Mouse (Mus musculus) heart, embryonic 14.5 days (tissue): ENCODE data around the gene Taar3. TPM values are rescaled to one million over a fixed set of nuclear protein-coding genes. Genes with fewer than 3 reads are reported as not detected.

Source experiments
- ATAC-seq: fragments of 200-750 bp; cut with Nextera tagmentation; 2 replicates; pipeline ENCODE4 v1.8.0; 2017; ENCODE audit warnings: low read depth, moderate TSS enrichment; ENCODE audit not compliant: insufficient number of reproducible peaks, insufficient read depth, low FRiP score
- H3K27ac ChIP-seq, 2 experiments: fragments of 200-500 bp in 1 of 2; fragments of 300-500 bp in 1 of 2; sonication (generic) in 1 of 2; replicated peaks in 1 of 2; 2 replicates each; pipeline ENCODE4 v1.5.1; 2012 to 2014; ENCODE audit warnings: low read depth in 2 of 2, low read length in 2 of 2, control low read depth in 1 of 2, mild to moderate bottlenecking in 1 of 2, mixed read lengths in 1 of 2; ENCODE audit not compliant: control insufficient read depth in 1 of 2, insufficient read depth in 1 of 2
- H3K27me3 ChIP-seq: fragments of 300-500 bp; sonication (generic); 2 replicates; pipeline ENCODE4 v1.6.1; 2014; ENCODE audit warnings: mild to moderate bottlenecking, low read length, control low read depth; ENCODE audit not compliant: control insufficient read depth, insufficient read depth
- H3K36me3 ChIP-seq: fragments of 300-500 bp; sonication (generic); 2 replicates; pipeline ENCODE4 v1.6.1; 2014; ENCODE audit warnings: mild to moderate bottlenecking, control low read depth, low read length, mixed read lengths; ENCODE audit not compliant: control insufficient read depth, insufficient read depth
- H3K4me1 ChIP-seq, 2 experiments: fragments of 200-500 bp in 1 of 2; fragments of 300-500 bp in 1 of 2; sonication (generic) in 1 of 2; 2 replicates each; pipeline ENCODE4 v1.6.1; 2012 to 2014; ENCODE audit warnings: low read length in 2 of 2, control low read depth in 1 of 2, mixed read lengths in 1 of 2; ENCODE audit not compliant: control insufficient read depth in 2 of 2, insufficient read depth in 2 of 2
- H3K4me2 ChIP-seq: fragments of 300-500 bp; sonication (generic); 2 replicates; pipeline ENCODE4 v1.6.1; 2014; ENCODE audit warnings: mild to moderate bottlenecking, low read length
- H3K4me3 ChIP-seq, 2 experiments: fragments of 200-500 bp in 1 of 2; fragments of 300-500 bp in 1 of 2; sonication (generic) in 1 of 2; 2 replicates each; pipeline ENCODE4 v1.5.1; 2012 to 2014; ENCODE audit warnings: low read length in 2 of 2, mild to moderate bottlenecking in 2 of 2, control low read depth in 1 of 2, low read depth in 1 of 2, moderate library complexity in 1 of 2; ENCODE audit not compliant: control insufficient read depth in 1 of 2, insufficient read depth in 1 of 2
- H3K9ac ChIP-seq: fragments of 300-500 bp; sonication (generic); 2 replicates; pipeline ENCODE4 v1.6.1; 2014; ENCODE audit warnings: mild to moderate bottlenecking, low read length
- H3K9me3 ChIP-seq: fragments of 300-500 bp; sonication (generic); 2 replicates; pipeline ENCODE4 v1.6.1; 2016; ENCODE audit warnings: low read length, control low read depth; ENCODE audit not compliant: control insufficient read depth
- WGBS: fragments of 180-500 bp; shearing (Covaris S2); extraction: QIAGEN DNeasy Blood & Tissue Kit; methylation state at CpG from one replicate; pipeline ENCODE4 v1.1.7; 2014; 5-methylcytosine and 5-hydroxymethylcytosine counted together
- polyA plus RNA-seq: library from polyadenylated mRNA; unstranded; fragments of >200 nt; fragmentation: Nextera tagmentation; extraction: Ambion mirVana; gene quantifications from 2 replicates; pipeline ENCODE4 v1.2.1, GENCODE M21; 2014

Taar3 gene
- polyA plus RNA-seq, 1 experiment from 2014 or later = not detected

- WGBS = 68% methylated on average over 5 of the region's 5 CpGs
- no peak overlapping the region for H3K27ac ChIP-seq
- H3K27me3 ChIP-seq = no peaks in the 10 kb centered on the region
- no peak for ATAC-seq
- no peaks in the 10 kb centered on the region for H3K4me1 ChIP-seq
- no peaks in the 10 kb centered on the region for H3K9me3 ChIP-seq
- no peak overlapping the region for H3K9ac ChIP-seq
- no peaks in the 10 kb centered on the region for H3K36me3 ChIP-seq
- no peak overlapping the region for H3K4me3 ChIP-seq
- H3K4me2 ChIP-seq = no peak overlapping the region
These were observed 6.9 kb upstream of the Taar3 start for GRCm38 (mm10) chr10:23942465-23942864.

- no peak overlapping the region for H3K4me3 ChIP-seq
- H3K4me1 ChIP-seq = peaks cover 2 to 5% of the 10 kb centered on the region in 2 experiments; a peak in 2 of 4 replicates
- 43% methylated on average over 7 of the region's 7 CpGs for WGBS
- no peak overlapping the region for H3K9ac ChIP-seq
- H3K9me3 ChIP-seq = no peaks in the 10 kb centered on the region
- H3K36me3 ChIP-seq = no peaks in the 10 kb centered on the region
- H3K27me3 ChIP-seq = no peaks in the 10 kb centered on the region
- 0 out of 2 replicates have a peak, but pooled peaks have one; percentile 54 for ATAC-seq
- H3K4me2 ChIP-seq = peak overlapping the region; percentile 17; the same call in 1 of the 2 replicates
- no peak overlapping the region for H3K27ac ChIP-seq
These were observed 1.3 kb upstream of the Taar3 start for GRCm38 (mm10) chr10:23948026-23948425.

- ATAC-seq = no peak
- H3K4me1 ChIP-seq = peaks cover 4 to 5% of the 10 kb centered on the region in 2 experiments; a peak in 2 of 4 replicates
- H3K36me3 ChIP-seq = no peaks in the 10 kb centered on the region
- no peak overlapping the region for H3K9ac ChIP-seq
- H3K27ac ChIP-seq = no peak overlapping the region
- no peak overlapping the region for H3K4me2 ChIP-seq
- no peak overlapping the region for H3K4me3 ChIP-seq
- no peaks in the 10 kb centered on the region for H3K9me3 ChIP-seq
- no peaks in the 10 kb centered on the region for H3K27me3 ChIP-seq
- 68% methylated on average over 6 of the region's 6 CpGs for WGBS
These were observed 2.4 kb downstream of the Taar3 start for GRCm38 (mm10) chr10:23951714-23952113.

- H3K4me1 ChIP-seq = peaks cover 0 to 4% of the 10 kb centered on the region in 2 experiments; a peak in 2 of 4 replicates
- no peak overlapping the region for H3K4me2 ChIP-seq
- H3K9me3 ChIP-seq = no peaks in the 10 kb centered on the region
- no peaks in the 10 kb centered on the region for H3K27me3 ChIP-seq
- 53% methylated on average over 3 of the region's 3 CpGs for WGBS
- H3K27ac ChIP-seq = no peak overlapping the region
- ATAC-seq = no peak
- no peak overlapping the region for H3K4me3 ChIP-seq
- H3K9ac ChIP-seq = no peak overlapping the region
- no peaks in the 10 kb centered on the region for H3K36me3 ChIP-seq
These were observed 9.7 kb downstream of the Taar3 start for GRCm38 (mm10) chr10:23959071-23959470.

GRCm38 (mm10) chr10:23960444-23960915 is 11.1 kb downstream of the Taar3 start, which contains the start of gene Taar4:
Gene Taar4, plus strand, starts transcription at chr10:23960494.
- Histone ChIP-seq H3K9me3 (no peaks in the 10 kb centered on the region), H3K36me3 (no peaks in the 10 kb centered on the region), H3K27me3 (no peaks in the 10 kb centered on the region), H3K4me2 (no peak within 1 kb of the TSS), H3K4me1 (peaks cover 0 to 2% of the 10 kb centered on the region in 2 experiments; a peak in 2 of 4 replicates), H3K27ac (no peak within 1 kb of the TSS), H3K4me3 (no peak within 1 kb of the TSS), H3K9ac (no peak within 1 kb of the TSS)
- WGBS = 92% methylated on average over 13 of the region's 13 CpGs
- no peak for ATAC-seq

- H3K36me3 ChIP-seq = no peaks in the 10 kb centered on the region
- H3K9ac ChIP-seq = no peak overlapping the region
- ATAC-seq = no peak
- 0 out of 2 replicates have a peak, but pooled peaks cover 3% of the 10 kb centered on the region for H3K9me3 ChIP-seq
- H3K4me3 ChIP-seq = no peak overlapping the region
- H3K4me1 ChIP-seq = peaks cover 0 to 2% of the 10 kb centered on the region in 2 experiments; a peak in 2 of 4 replicates
- H3K4me2 ChIP-seq = no peak overlapping the region
- WGBS = 45% methylated on average over 3 of the region's 3 CpGs
- peak overlapping the region; percentile 14 to 25; a peak in 1 of 4 replicates for H3K27ac ChIP-seq
- no peaks in the 10 kb centered on the region for H3K27me3 ChIP-seq
These were observed 14.1 kb downstream of the Taar3 start for GRCm38 (mm10) chr10:23963444-23963843.

GRCm38 (mm10) chr10:23964921-23965610 is 15.7 kb downstream of the Taar3 start:
- no peak overlapping the region for H3K4me2 ChIP-seq
- no peak overlapping the region for H3K27ac ChIP-seq
- ATAC-seq = no peak
- no peak overlapping the region for H3K4me3 ChIP-seq
- H3K4me1 ChIP-seq = peaks cover 0 to 2% of the 10 kb centered on the region in 2 experiments; a peak in 2 of 4 replicates
- H3K9ac ChIP-seq = no peak overlapping the region
- H3K9me3 ChIP-seq = 0 out of 2 replicates have a peak, but pooled peaks cover 3% of the 10 kb centered on the region
- H3K36me3 ChIP-seq = no peaks in the 10 kb centered on the region
- WGBS = 77% methylated on average over 6 of the region's 6 CpGs
- no peaks in the 10 kb centered on the region for H3K27me3 ChIP-seq
